Mouse (Mus musculus): ENCODE measurements around the gene Frmd5. TPM values are rescaled to one million over a fixed set of nuclear protein-coding genes. Genes with fewer than 3 reads are reported as not detected.

The Frmd5 gene
- total RNA-seq, 4 experiments from 2014 or later: 86.6 to 189 (median 156) TPM

DNA sequence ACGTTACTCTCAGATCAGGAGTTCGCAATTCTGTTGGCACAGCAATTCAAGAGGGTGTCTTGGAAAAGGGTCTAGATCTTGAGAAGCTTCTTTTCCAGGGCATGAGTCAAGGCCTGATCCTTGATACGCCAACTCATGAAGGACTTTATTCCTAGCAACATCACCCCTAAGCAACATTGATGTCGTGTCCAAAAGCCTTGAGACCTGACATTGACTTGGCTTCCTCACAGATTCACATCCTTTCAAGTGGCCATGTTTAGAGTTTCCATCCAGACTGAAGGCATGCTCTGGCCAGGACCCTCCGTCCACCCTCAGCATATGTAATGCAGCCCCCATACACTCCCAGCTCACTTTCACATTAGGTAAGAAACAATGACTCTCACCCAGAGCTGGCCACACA lies 45.0 kb downstream of the Frmd5 start:
- DNase-seq (ENCODE audit: low spot score): no peak

DNA sequence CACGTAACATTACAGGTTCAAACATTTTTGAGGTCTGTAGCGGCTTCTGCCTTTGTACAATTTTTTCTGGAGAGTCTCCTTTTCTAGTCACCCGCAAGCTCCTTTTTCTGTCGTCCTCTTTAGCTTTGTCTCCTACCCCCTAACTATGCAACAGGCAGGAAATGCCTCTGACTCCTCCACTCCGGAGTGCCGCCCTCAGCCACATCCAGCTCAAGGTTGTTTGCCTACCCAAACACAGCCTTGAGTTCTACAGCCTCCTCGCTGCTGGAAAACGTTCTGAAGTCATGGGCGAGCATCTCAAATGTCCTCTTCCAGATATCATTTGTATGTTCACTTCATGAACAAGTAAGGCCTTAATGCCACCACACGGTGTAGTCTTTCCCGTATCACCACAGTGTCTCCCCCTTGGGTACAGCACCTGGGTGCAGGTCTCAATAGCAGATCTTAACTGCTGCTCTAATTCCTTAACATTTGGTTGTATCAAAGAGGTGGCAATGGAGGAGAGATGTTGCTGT lies 45.5 kb downstream of the Frmd5 start:
- DNase-seq (ENCODE audit: low spot score): no peak

DNA sequence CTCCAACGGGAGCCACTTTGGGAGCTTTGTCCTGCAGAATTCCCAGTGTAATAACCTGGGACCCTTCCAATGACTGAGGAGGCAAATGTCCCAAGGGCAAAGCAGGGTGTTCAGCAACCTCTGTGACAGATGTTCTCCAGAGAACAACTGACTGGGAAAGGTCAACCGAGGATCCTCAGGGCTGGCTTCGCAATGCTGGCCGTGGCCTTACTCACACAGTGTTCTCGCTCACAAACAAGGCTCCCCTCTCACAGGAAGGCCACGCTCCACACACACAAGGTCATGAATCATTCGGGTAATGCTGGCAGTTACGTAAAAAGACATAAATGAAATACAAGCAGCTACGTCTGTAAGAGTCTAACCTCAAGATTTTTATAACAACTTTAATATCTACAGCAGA lies 46.2 kb downstream of the Frmd5 start:
- peak; percentile 1 for DNase-seq (ENCODE audit: low spot score)

DNA sequence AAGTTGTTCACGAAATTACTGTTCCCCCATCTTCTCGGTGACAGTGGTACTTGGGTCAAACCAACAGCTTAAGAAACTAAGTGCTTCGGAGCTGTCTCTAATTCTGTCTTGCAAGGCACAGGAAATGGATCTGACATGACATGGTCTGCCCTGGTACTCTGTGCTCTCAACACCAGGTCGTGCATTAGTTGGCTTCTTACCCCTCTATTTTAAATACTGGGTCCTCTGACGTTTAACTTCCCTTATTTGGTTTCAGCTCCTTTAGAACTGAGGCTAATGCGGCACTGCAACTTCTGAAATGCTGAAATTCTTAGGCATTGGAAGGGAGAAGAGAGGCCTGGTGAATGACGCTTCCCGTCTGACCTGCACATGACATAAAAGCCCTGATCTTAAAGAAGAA lies 48.6 kb downstream of the Frmd5 start:
- no peak for DNase-seq (ENCODE audit: low spot score)

DNA sequence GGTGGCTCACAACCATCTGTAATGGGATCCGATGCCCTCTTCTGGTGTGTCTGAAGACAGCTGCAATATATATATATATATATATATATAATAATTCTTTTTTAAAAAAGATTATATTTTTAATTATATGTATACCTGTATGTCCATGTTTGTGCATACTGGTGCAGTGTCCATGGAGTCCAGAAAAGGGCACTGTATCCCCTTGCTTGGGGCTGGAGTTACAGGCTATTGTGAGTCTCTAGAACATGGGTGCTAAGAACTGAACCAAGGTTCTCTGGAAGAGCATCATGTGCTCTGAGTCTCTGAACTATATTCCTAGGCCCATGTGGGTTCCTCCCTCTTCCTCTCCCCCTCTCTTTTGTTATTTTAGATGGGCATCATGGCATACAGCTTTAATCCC lies 50.6 kb downstream of the Frmd5 start:
- no peak for DNase-seq (ENCODE audit: low spot score)

DNA sequence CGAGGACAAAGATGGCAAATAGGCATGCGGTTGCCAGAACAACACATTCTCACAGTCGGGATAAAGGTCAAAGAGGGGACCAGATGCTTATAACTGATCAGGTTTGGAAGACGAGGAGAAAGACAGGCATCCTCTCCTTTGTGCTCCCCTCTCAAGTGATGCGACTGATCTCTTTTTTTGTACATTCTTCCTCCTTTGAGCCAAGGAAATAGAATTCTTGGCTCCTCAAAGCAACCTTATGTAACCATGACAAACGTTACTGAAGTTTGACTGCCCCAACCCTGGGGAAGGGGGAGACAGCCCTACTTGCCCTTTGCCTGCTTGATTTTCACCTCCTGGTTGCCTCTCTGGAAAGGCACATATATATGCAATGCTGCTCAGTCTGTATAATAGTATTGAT lies 51.8 kb downstream of the Frmd5 start:
- DNase-seq (ENCODE audit: low spot score): no peak

DNA sequence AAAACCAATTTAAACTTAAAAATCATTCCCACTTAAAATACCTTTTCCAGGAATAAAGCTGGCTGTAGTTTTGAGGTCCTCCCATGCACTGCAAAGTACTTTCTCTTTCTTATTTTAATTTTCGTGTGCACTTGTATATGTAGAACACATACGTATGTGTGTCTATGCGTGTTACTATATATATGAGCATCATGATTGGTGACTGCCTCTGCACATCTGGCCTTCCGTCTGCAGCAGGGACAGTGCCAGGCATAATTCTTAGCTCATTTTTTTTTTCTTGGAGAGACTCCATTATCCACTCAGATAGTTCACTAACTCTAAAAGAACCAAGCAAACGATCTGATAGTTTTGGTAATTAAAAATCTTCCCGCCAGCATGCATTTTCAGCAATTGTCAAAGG lies 56.8 kb downstream of the Frmd5 start:
- no peak for DNase-seq (ENCODE audit: low spot score)

DNA sequence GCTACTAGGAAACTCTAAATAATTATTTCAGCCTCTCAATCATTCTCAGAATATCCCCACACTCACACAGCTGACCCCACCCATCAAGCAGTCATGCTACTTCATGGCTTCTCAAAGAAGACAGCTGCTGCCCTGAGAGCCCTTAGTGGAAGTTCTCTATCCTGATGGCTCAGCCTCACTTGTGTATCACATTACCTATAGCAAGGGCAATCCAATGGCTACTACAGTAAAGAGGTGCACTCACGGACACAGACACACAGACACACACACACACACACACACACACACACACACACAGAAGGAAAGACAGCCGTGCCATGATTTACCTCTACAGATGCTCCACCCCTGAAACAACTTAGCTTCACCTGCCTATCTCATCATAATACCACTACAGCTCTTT lies 65.7 kb downstream of the Frmd5 start:
- DNase-seq (ENCODE audit: low spot score): no peak

DNA sequence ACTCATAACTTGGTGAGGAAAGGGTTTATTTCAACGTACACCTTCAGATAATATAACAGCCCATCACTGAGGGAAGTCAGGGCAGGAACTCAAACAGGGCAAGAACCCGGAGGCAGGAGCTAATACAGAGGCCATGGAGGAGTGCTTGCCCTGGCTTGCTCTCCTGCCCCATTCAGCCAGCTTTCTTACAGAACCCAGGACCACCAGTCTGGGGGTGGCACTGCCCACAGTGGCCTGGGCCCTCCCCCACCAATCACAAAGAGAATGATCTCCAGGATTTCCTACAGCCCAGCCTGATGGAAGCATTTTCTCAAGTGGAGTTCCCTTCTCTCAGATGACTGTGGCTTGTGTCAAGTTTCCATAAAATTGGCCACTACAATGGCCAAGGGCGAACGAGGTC lies 67.5 kb downstream of the Frmd5 start:
- DNase-seq (ENCODE audit: low spot score): no peak

DNA sequence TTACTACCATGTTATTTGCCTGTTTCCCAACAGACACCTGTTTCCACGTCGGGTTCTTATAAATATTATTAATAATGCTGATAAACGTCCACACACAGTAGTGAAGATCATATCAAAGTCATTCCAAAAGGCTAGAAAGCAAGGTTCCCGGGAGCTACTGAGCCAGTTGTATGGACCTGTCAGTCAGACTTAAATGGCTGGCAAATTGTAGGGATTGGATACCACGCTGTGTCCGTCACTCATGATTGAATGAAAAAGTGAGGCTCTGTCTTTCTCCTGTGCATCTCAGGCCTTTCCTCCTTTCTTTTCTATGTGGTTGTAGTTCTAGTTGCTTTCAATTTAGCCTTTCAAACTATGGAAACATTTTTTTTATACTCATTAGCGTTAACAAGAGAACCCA lies 73.5 kb downstream of the Frmd5 start:
- DNase-seq (ENCODE audit: low spot score): no peak

DNA sequence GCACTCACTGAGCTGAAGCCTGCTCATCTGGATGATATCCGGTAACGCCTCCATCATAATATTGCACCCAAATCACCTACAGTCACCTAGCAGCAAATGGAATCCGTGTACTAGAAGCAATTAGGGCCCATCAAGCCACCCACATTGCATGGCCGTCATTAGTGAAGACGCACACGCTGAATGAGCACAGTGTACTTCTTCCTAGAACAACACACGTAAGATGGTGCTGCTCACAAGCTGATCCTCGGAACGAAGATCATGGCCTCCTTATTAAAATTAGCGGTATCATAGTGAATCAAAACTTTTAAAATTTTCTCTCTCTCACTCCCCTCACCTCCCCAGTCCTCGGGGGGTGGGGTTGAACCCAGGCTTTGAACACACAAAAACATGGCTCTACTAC lies 76.4 kb downstream of the Frmd5 start:
- DNase-seq (ENCODE audit: low spot score): no peak

DNA sequence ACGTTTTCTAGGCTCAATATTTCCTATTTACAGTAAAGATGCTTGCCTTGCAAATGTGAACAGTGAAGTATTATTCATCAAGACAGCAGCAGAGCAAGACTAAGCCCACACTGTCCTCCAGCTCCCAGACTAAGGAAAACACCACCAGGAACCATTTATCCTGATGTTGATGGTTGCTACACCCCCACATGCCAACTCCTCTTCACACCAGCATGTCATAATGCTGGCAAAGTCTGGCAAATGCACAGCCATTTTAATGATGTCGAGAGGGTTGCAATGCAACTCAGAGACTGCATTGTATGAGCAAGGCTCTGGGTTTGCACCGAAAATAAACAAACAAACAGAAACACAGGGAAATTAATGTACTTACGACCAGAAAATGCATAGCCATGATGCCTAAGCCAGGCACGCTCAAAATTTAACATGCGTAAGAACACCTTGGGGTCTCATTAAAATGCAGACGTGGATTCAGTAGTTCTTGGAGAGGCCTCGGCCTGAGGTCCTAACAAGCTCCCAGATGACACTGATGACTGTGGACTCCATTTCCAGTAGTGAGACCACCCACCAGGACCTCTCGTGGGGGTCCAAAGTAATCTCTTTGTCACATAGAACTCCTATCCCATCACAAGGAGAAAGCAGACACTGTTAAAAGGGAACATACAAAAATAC lies 77.8 kb downstream of the Frmd5 start:
- no peak for DNase-seq (ENCODE audit: low spot score)

DNA sequence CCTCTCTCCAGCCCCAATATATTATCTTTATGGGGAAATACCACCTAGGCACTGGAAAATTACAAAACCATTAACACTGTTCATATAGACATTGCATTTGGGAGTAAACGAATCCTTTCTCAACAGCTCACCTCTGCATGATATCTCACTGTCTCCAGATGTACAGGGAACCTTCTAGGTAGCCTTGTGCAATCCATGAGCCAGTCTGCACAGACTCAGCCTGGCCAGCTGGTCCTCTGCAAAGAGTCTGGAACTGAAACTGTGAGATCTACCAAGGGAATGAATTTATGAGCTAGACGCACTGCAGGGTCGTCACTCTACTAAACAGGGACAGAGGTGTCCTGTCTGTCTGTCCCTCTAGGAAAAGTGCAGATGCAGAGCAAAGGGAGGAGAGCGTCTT lies 82.0 kb downstream of the Frmd5 start:
- no peak for DNase-seq (ENCODE audit: low spot score)

DNA sequence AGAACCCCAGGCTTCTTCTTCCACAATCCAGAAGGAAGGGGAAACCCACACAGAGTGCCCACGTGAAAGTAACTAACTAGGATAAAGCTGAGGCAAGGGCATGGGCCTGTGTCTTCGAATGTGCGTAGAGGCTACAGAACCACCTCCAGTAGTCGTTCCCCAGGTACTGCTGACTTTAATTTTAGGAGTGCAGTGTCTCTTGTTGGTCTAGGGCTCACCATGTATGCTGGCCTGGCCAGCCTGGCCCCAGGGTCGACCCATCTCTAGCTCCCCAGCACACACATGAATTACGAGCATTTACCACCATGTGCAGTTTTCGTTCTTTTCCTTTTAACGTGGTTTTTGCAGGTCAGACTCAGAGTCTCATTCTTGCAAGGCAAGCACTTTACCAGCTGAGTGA lies 83.1 kb downstream of the Frmd5 start:
- no peak for DNase-seq (ENCODE audit: low spot score)

DNA sequence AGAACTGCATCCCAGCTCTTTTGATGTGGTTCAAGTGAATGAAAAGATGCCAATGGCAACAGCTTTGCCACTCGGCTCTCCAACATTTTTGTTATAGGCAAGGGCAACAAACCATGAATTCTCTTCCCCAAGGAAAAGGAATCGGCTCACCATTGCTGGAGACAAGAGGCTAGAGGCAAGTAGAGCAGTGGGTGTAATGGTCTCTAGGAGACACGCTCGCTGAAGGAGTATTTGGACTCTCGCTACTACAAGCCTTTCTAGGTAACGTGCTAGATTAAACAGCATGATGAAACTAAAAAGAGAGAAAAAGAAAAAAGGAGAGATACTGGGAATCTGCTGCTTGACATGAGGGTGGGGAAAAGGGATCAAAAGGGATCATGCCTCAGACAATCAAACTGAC lies 87.9 kb downstream of the Frmd5 start:
- DNase-seq (ENCODE audit: low spot score): no peak

DNA sequence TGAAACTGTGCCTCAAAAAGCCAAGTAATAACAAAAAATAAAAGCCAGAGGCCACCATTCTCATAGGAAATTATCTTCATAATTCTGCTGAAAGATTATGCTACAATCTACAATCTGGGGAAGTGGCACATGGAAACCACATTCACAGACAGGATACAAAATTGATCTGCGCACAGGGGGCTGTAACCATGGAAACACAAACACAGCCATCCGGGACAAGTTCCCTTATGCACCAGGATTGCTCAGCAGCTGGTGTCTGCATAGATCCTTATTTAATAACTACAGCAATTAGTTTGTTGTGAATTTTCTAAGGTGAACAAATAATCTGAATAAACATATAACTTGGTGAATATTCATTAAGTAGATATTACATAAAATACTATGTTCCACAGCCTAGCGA lies 89.8 kb downstream of the Frmd5 start:
- DNase-seq (ENCODE audit: low spot score): no peak

DNA sequence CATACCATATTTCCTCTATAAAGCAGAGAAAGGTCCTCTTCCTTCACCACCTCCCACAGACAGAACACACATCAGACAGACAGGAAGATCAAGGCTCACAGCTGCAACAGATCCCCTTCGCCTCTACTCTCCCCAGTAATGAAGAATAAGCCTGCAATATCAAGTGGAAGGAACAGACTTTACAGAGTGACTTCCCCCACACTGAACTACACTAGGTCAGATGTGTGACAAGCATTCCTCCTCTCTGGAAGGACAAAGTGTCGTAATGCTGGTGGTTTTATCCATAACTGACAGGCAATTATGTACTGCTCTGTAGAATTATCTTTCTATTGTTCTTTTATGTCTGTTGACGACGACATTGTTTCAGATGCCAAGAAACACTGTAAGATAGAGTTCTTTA lies 93.3 kb downstream of the Frmd5 start:
- no peak for DNase-seq (ENCODE audit: low spot score)

DNA sequence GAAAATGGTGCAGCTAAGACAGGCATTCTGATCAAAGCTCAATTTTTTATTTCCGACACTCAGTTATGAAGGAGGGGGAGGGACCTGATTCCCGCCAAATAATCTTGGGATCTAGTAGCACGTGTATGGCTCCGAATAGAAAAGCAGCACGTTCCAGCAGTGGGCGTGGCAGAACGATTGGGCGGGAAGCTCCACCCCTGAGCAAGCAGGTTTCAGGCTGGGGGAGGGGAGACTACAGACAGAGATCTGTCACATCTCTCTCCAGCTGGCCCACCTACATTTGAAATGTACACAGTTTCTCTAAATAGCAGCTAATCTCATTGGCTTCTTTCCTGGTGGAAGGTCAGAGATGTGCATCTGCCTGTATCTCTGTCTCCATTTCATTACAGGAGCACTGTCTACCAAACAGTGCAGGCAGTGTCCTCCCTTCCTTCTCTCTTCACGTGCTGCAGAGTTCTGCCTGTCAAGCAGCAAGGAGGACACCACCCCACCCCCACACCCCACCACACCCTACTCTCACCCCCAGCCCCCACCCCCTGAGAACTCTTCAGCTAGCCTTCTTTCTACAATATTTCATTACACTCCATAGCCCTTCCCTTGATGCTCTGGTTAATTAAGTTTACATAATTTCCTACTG lies 95.0 kb downstream of the Frmd5 start:
- DNase-seq (ENCODE audit: low spot score): no peak

DNA sequence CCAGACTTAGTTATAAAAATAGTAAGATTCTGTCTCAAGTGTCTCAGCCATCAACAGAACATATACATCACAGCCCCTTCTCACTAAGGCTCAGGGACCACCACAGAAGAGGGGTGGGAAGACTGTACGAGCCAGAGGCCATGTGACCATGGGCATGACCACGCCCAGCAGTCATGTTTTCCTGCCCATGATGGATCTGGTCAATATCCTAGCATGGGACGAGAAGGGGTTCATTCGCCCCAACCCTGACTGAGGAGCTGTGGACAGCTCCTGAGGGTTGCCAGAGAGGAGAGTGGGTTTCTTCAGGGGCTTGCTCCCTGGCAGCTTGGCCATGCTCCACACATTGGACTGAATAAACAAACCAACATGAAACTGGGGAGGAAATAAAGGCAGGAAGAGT lies 97.8 kb downstream of the Frmd5 start:
- no peak for DNase-seq (ENCODE audit: low spot score)

DNA sequence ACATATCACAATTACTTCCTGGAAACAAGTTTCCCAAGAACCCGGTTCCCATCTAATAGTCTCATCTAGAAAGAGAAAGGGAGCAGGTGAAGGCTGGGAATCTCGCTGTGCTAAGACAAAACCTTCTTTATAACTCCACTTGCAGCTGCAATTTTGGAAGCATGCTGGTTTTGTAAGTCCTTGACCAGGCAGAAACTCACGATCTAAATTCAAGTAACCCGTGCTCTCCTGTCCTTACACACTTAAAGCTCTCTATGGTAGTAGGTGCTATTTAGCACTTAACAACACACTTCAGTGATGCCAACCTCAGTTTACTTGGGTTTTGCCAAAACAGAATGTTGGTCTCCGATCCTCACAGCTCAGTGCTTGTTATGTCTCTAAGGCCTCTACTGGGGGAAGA lies 99.4 kb downstream of the Frmd5 start:
- no peak for DNase-seq (ENCODE audit: low spot score)

DNA sequence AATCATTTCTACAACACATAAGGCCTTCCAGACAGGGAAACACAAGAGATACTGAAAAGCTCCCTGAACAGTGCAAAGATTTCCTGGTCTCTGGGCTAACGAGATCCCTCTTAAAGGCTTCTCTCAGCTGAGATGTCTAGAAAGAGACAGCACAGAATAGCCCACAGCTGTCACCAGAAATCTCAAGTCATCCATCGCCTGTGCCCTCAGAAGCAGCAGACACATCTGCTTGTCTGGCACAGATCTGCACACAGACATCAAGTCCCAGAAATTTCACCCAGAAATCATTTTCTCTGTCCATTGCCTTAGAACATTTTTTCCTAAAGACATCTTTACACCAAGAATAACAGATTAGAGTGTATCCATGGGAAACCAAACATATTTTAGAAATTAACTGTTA lies 101.1 kb downstream of the Frmd5 start:
- DNase-seq (ENCODE audit: low spot score): no peak

DNA sequence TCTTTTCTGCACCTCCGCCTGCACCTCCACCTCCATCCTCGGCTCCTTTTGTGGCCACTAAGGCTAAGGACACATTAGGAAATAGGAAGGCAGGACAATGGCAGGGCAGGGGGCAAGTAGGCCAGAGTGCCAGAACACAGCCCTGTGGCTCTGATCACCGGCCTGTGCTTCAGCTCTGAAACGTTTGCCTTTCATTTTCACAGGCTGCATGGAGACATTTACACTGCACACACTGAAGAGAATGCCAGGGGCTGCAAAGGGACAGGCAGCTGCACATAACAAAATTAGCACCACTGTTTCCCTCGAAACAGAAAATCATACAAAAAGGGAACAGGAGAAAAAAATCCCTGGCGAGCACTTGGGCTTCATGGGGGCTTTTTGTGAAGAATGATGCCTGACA lies 107.6 kb downstream of the Frmd5 start:
- DNase-seq (ENCODE audit: low spot score): no peak

DNA sequence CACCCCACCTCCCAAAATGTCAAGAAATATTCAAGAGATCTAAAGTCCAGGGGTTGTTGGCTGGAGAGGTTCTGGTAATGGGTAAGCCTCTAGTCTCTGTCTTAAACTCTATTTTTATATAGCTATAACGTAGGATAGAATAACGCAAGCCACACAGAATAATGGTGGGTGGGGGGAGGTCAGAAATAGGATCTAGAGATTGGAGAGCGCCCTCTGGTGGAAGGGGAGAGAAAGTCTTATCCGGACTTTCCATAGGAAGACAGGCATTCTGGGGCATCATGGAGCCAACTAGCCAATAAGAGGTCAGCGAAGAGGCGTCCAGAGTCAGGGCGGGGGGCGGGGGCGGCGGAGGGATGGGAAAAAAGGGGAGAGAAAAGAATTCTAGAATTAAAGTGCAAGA lies 111.5 kb downstream of the Frmd5 start:
- DNase-seq (ENCODE audit: low spot score): no peak

DNA sequence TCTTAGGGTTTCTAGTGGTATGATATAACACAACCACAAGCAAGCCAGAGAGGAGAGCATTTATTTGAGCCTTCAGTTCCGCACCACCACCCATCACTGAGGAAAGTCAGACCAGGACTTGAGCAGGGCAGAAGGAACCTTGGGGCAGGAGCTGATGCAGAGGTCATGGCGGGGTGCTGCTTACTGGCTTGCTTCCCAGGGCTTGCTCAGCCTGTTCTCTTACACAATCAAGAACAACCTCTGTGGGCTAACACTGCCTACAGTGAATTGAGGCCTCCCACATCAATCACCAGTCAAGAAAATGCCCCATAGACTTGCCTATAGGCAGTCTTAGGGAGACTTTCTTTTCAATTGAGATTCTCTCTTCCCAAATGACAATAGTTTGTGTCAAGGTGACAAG lies 118.8 kb downstream of the Frmd5 start:
- no peak for DNase-seq (ENCODE audit: low spot score)

Data from heart, adult 8-10 months (tissue).